Mouse (Mus musculus) adrenal gland, adult 8-10 months (tissue): ENCODE results near the gene Hemgn. TPM values are rescaled to one million over a fixed set of nuclear protein-coding genes. Genes with fewer than 3 reads are reported as not detected.

Source experiments
- DNase-seq: peaks from one replicate; pipeline ENCODE4 v3.0.0; 2022
- total RNA-seq, 4 experiments: library from RNA; stranded (reverse); gene quantifications; 2 replicates each; pipeline ENCODE4 v1.2.4; 2022

Hemgn gene
- total RNA-seq, 4 experiments from 2014 or later: 0.11 TPM; not detected in 3

- peak; percentile 30 for DNase-seq
Observed at GRCm38 (mm10) chr4:46356351-46357133, 56.8 kb downstream of the Hemgn start.

DNA sequence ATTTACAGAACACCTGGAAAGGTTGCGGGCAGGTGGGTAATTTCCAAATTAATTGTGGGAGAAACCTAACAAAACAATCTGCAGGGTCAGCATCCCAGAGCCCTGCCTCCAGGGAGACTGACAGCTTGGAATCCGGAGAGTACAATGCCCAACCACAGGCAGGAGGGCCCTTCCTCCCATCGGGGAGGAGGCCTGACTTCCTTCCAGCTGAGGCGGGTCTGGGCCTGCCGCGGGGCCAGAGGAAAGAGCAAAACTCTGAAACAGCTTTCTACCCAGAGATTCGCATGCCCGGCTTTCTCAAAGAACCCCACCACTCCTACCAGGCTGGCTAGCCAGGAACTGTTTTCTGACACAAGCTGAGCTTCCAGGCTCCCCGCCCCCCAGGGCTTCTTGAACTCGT lies 60.3 kb downstream of the Hemgn start:
- DNase-seq: no peak

GRCm38 (mm10) chr4:46349530-46349929 lies 63.8 kb downstream of the Hemgn start:
- no peak for DNase-seq

DNA sequence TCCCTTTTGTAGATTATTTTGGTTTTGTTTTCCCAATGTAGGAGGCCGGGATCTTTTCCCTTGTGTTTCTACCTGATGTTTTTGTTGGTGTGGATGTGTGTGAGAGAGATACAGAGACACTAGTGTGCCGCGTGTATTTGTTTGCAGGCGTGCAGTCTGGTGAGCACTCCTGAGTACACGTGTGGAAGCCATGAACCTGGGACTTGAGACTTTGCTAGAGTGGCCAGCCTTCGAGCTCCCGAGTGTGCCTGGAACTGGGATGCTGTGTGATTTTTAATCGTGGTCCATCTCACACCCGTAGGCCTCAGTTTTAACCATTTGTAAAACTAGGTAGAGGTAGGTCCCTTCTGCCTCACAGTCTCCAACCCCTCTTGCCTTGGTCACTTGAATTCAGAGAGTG lies 64.4 kb downstream of the Hemgn start:
- DNase-seq: no peak

DNA sequence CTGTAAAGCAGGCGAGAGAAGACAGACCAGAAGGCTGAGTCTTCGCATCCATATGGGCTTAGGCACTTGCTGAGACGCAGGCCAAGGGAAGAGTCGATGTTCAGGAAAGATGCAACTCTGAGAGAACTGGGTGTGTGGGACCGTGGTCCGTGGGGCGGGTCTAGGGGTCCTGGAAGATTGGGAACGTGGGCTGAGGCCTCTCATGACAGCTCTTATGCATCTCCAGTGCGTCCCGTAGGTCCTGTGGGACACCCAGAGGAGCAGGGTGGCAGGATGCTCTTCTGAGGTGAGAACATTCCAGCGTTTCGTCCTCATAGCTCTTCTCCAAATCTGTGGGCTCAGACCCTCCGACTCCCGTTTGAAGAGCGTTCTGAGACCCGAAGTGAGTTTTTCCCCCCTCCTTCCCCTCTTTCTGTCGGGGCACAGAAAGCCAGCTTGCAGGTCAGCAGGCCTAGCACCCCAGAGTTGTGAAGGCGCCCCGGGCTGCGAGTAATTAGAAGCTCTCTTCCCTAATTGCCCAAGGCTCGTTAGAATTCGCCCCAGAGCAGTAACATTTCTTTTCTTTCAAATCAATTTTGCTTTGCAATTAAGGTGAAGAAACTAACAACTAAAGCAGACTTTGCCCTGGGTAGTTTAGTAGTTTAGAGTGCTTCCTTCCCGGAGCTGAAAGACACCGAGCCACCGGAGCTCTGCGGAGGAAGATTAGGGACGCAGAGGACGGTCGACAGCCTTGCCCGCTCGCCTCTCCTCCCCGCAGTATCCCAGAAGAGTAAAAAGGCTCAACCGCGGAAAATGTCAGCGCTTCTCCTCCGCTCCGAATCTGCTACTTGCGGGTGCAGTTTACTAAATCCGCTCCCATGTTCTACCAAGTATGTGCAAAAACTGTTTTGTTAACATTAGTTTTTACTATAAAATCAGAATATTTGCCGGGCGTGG lies 65.5 kb downstream of the Hemgn start:
- no peak for DNase-seq

GRCm38 (mm10) chr4:46347141-46347540 lies 66.2 kb downstream of the Hemgn start:
- DNase-seq: no peak

DNA sequence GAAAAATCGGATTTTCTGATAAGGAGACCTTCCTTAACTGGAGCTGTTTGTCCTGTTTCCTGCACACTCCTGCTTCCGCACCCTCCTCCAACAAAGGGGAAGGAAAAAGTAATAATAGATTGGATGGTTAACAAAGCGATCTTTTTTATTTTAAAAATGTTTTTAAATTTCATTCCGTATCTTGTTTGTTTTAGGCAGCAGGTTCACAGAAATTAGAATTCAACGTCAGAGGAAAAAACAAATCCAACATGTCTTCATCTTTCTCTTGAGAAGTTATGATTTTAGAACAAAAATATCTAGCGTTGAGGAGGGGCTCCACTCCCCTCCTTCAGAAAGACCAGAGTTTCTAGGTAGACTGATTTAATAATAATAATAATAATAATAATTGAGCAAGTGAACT lies 67.1 kb downstream of the Hemgn start:
- DNase-seq: no peak

DNA sequence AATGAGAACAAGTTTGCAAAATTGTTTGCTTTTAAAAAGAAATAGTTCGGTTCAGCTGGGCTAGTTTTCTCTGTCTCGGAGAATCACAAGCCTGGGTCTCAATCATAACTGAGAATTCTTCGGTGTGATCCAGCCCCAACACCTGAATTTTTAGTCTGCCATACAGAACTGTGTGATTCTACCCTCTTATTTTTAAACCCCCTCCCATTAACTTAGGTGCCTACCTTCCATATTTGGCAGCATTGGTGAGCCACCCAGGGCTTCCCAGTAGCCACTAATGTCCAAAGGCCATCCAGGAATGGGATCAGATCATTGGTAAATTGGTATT lies 67.6 kb downstream of the Hemgn start:
- no peak for DNase-seq

- no peak for DNase-seq
Observed at GRCm38 (mm10) chr4:46345056-46345772, 68.1 kb downstream of the Hemgn start.

GRCm38 (mm10) chr4:46344288-46344687 lies 69.0 kb downstream of the Hemgn start:
- DNase-seq: no peak

Other genes with a start within 250 kb of the Hemgn start
- gene Xpa, start 217.2 kb downstream of the Hemgn start, total RNA-seq: 10 to 100 TPM; 15.6 to 30.6 (median 28.9) TPM
- not detected for gene Foxe1, start 69.9 kb downstream of the Hemgn start, total RNA-seq
- 1 to 10 TPM; 5.6 to 7.8 (median 6.7) TPM for gene Trmo, start 24.1 kb downstream of the Hemgn start, total RNA-seq
- 100 to 1,000 TPM; 104 to 129 (median 117) TPM for gene Anp32b, start 37.4 kb upstream of the Hemgn start, total RNA-seq
- gene Nans, start 75.7 kb upstream of the Hemgn start, total RNA-seq: 10 to 100 TPM; 35.0 to 43.4 (median 38.6) TPM
- 10 to 100 TPM in 2 of 4 experiments, 1 to 10 TPM in 2; 5.1 to 12.2 (median 8.2) TPM for gene Trim14, start 122.6 kb upstream of the Hemgn start, total RNA-seq
- gene Coro2a, start 188.7 kb upstream of the Hemgn start, total RNA-seq: 1 to 10 TPM; 2.7 to 6.3 (median 5.1) TPM
- 10 to 100 TPM in 1 of 4 experiments, 1 to 10 TPM in 3; 2.6 to 10.5 (median 7.0) TPM for gene Tbc1d2, start 236.7 kb upstream of the Hemgn start, total RNA-seq